Mouse (Mus musculus) stomach, embryonic 15.5 days (tissue): ENCODE data around the gene Ppp1cc. TPM values are rescaled to one million over a fixed set of nuclear protein-coding genes. Genes with fewer than 3 reads are reported as not detected.
"Not testable (repeated sequence)": the region's sequence is repeated elsewhere in the genome, so short reads cannot be mapped to it uniquely, and the experiment has no call there.

Experiments used
- ATAC-seq: fragments of 200-750 bp; cut with Nextera tagmentation; 2 replicates; pipeline ENCODE4 v1.8.0; 2017; ENCODE audit warnings: low read depth, moderate number of reproducible peaks, moderate TSS enrichment; ENCODE audit not compliant: insufficient read depth, low FRiP score
- H3K27ac ChIP-seq: fragments of 300-500 bp; sonication (generic); 2 replicates; pipeline ENCODE4 v1.5.1; 2015; ENCODE audit warnings: mild to moderate bottlenecking, inconsistent platforms
- H3K27me3 ChIP-seq: fragments of 300-500 bp; sonication (generic); replicated peaks from 2 replicates; pipeline ENCODE4 v1.6.1; 2015; ENCODE audit warnings: inconsistent platforms
- H3K36me3 ChIP-seq: fragments of 300-500 bp; sonication (generic); 2 replicates; pipeline ENCODE4 v1.6.1; 2015; ENCODE audit warnings: inconsistent platforms
- H3K4me1 ChIP-seq: fragments of 300-500 bp; sonication (generic); 2 replicates; pipeline ENCODE4 v1.6.1; 2015; ENCODE audit warnings: inconsistent platforms
- H3K4me2 ChIP-seq: fragments of 300-500 bp; sonication (generic); 2 replicates; pipeline ENCODE4 v1.6.1; 2015; ENCODE audit warnings: mild to moderate bottlenecking, inconsistent platforms
- H3K4me3 ChIP-seq: fragments of 300-500 bp; sonication (generic); replicated peaks from 2 replicates; pipeline ENCODE4 v1.5.1; 2015; ENCODE audit warnings: inconsistent platforms
- H3K9ac ChIP-seq: fragments of 300-500 bp; sonication (generic); 2 replicates; pipeline ENCODE4 v1.6.1; 2015; ENCODE audit warnings: inconsistent platforms
- H3K9me3 ChIP-seq: fragments of 300-500 bp; sonication (generic); 2 replicates; pipeline ENCODE4 v1.6.1; 2016; ENCODE audit warnings: inconsistent platforms
- WGBS: fragments of 180-500 bp; shearing (Covaris S2); methylation state at CpG from one replicate; pipeline ENCODE4 v1.1.7; 2015; 5-methylcytosine and 5-hydroxymethylcytosine counted together
- polyA plus RNA-seq: library from polyadenylated mRNA; unstranded; fragments of >200 nt; fragmentation: Nextera tagmentation; extraction: Ambion mirVana; gene quantifications from 2 replicates; pipeline ENCODE4 v1.2.1, GENCODE M21; 2015

Gene Ppp1cc
- polyA plus RNA-seq, 1 experiment from 2014 or later = 224 TPM

DNA sequence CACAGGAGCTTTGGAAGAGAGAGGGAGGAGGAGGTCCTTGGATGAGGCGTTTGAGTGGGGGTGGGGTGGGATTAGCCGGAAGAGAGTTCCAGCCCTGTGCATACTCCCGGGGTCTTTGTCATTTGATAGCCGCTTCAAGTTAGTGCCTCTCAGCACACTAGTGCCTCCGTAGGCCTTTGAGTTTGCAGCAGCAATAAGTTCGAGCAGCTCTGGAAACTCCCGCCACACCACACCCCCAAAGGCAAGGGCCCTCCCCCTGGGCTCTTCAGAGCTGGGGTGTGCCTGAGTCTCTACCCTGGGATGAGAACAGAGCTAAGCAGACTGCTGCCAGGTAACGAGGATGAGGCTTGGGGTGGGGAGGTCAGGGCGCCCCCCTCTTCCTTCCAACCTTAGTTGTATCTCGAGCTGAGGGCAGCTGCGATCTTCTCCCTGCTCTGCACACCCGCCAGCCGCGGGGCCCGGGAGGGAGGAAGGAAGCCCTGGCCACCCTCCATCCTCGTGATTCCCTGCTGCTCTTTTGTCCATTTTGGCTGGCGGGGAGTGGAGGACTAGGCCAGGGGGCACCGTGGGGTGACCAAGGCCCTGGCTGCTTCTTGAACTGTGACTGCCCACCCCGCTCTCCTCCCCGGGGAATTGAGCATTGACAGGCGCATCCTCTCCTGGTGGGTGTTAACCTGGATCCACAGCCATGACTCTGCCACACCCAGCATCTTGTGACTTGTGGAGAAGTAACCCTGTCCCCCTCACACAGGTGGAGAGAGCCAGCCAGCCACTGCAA lies 51.7 kb downstream of the Ppp1cc start:
- Histone ChIP-seq H3K4me3 (peak overlapping the region; percentile 37), H3K27ac (0 out of 2 replicates have a peak overlapping the region, but pooled peaks have one; percentile 38)
- 9% methylated on average over 19 of the region's 21 CpGs for WGBS

DNA sequence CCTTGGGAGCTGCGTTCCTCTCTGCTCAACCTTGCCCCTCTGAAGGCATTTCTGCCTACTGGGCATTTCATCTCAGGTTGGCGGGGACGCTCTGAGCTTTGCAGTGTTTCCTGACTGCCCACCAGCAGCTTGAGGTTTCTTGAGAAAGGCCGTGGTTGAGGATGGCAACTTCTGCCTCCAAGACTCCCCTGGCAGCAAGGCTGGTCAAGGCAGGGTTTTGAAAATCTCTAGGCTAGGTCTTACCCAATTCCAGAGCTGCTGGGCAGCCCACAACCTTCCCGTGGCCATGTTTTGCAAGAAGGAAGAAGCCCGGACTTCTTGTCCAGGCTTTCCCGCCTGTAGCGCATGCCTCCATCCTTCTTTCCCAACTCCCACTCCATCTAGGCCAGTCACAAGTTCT lies 52.8 kb downstream of the Ppp1cc start:
- Histone ChIP-seq H3K4me3 (no peak overlapping the region), H3K27me3 (no peaks in the 10 kb centered on the region)

More for the DNA sequence above, 51.7 kb downstream of the Ppp1cc start:
- no peaks in the 10 kb centered on the region for H3K9me3 ChIP-seq
- no peak overlapping the region for H3K9ac ChIP-seq
- ATAC-seq = peak; percentile 73
- no peaks in the 10 kb centered on the region for H3K36me3 ChIP-seq
- H3K4me2 ChIP-seq = peak overlapping the region; percentile 62
- H3K4me1 ChIP-seq = no peaks in the 10 kb centered on the region
- H3K27me3 ChIP-seq = no peaks in the 10 kb centered on the region

GRCm38 (mm10) chr5:122212125-122212524 lies 54.0 kb downstream of the Ppp1cc start:
- Histone ChIP-seq H3K27ac (no peak overlapping the region), H3K27me3 (no peaks in the 10 kb centered on the region), H3K9ac (no peak overlapping the region), H3K4me2 (no peak overlapping the region), H3K9me3 (no peaks in the 10 kb centered on the region), H3K4me3 (no peak overlapping the region), H3K4me1 (no peaks in the 10 kb centered on the region), H3K36me3 (no peaks in the 10 kb centered on the region)
- WGBS = 85% methylated on average over 8 of the region's 8 CpGs
- no peak for ATAC-seq

More for the DNA sequence above, 52.8 kb downstream of the Ppp1cc start:
- Histone ChIP-seq H3K9ac (no peak overlapping the region), H3K4me2 (no peak overlapping the region), H3K9me3 (no peaks in the 10 kb centered on the region), H3K27ac (no peak overlapping the region), H3K36me3 (no peaks in the 10 kb centered on the region), H3K4me1 (no peaks in the 10 kb centered on the region)
- 83% methylated on average over 8 of the region's 8 CpGs for WGBS
- no peak for ATAC-seq

- ATAC-seq, H3K4me1 ChIP-seq, H3K9me3 ChIP-seq, H3K4me3 ChIP-seq, H3K36me3 ChIP-seq, H3K9ac ChIP-seq, H3K27me3 ChIP-seq, H3K27ac ChIP-seq, H3K4me2 ChIP-seq: not testable (repeated sequence)
- WGBS = 89% methylated on average over 1 of the region's 1 CpGs
These were observed 54.7 kb downstream of the Ppp1cc start for GRCm38 (mm10) chr5:122212820-122213219.

GRCm38 (mm10) chr5:122213861-122214260 lies 55.8 kb downstream of the Ppp1cc start:
- Histone ChIP-seq H3K27ac (no peak overlapping the region), H3K4me3 (no peak overlapping the region), H3K27me3 (no peaks in the 10 kb centered on the region), H3K4me2 (no peak overlapping the region), H3K4me1 (no peaks in the 10 kb centered on the region), H3K9ac (no peak overlapping the region), H3K36me3 (no peaks in the 10 kb centered on the region), H3K9me3 (no peaks in the 10 kb centered on the region)
- no peak for ATAC-seq
- WGBS = 92% methylated on average over 6 of the region's 6 CpGs

DNA sequence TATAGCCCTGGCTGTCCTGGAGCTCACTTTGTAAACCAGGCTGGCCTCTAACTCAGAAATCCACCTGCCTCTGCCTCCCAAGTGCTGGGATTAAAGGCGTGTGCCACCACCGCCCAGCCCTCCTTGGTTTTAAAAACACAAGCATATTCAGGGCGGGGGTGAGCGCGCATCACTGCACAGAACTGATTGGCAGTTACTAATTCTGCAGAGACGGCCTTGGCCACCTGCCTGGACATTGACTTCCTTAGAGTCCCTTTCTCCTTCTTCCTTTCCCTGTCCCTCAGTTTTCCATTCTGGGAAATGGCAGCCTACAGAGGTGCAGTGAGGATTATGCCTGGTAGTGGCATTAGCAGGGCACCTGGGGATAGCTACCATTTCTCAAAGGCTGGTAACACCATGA lies 59.6 kb downstream of the Ppp1cc start:
- Histone ChIP-seq H3K4me1 (0 out of 2 replicates have a peak, but pooled peaks cover 5% of the 10 kb centered on the region), H3K27ac (no peak overlapping the region), H3K4me3 (no peak overlapping the region), H3K36me3 (no peaks in the 10 kb centered on the region), H3K9ac (no peak overlapping the region), H3K4me2 (no peak overlapping the region), H3K27me3 (no peaks in the 10 kb centered on the region), H3K9me3 (no peaks in the 10 kb centered on the region)
- no peak for ATAC-seq
- WGBS = 86% methylated on average over 6 of the region's 6 CpGs

- no peak for ATAC-seq
- Histone ChIP-seq H3K36me3 (no peaks in the 10 kb centered on the region), H3K4me3 (no peak overlapping the region), H3K4me1 (0 out of 2 replicates have a peak, but pooled peaks cover 5% of the 10 kb centered on the region), H3K9ac (no peak overlapping the region), H3K27me3 (no peaks in the 10 kb centered on the region), H3K4me2 (no peak overlapping the region), H3K27ac (no peak overlapping the region), H3K9me3 (no peaks in the 10 kb centered on the region)
- 76% methylated on average over 12 of the region's 12 CpGs for WGBS
These were observed 60.2 kb downstream of the Ppp1cc start for GRCm38 (mm10) chr5:122218109-122218905.

GRCm38 (mm10) chr5:122218928-122219327 lies 60.9 kb downstream of the Ppp1cc start:
- H3K4me3 ChIP-seq = no peak overlapping the region
- no peak for ATAC-seq
- H3K9me3 ChIP-seq = no peaks in the 10 kb centered on the region
- no peak overlapping the region for H3K9ac ChIP-seq
- no peak overlapping the region for H3K27ac ChIP-seq
- no peaks in the 10 kb centered on the region for H3K27me3 ChIP-seq
- no peak overlapping the region for H3K4me2 ChIP-seq
- no peaks in the 10 kb centered on the region for H3K36me3 ChIP-seq
- 0 out of 2 replicates have a peak, but pooled peaks cover 5% of the 10 kb centered on the region for H3K4me1 ChIP-seq
- 84% methylated on average over 7 of the region's 7 CpGs for WGBS

GRCm38 (mm10) chr5:122219655-122220629 lies 61.9 kb downstream of the Ppp1cc start:
- no peak overlapping the region for H3K27ac ChIP-seq
- no peaks in the 10 kb centered on the region for H3K36me3 ChIP-seq
- no peak overlapping the region for H3K4me2 ChIP-seq
- H3K9ac ChIP-seq = no peak overlapping the region
- H3K27me3 ChIP-seq = no peaks in the 10 kb centered on the region
- H3K4me1 ChIP-seq = 0 out of 2 replicates have a peak, but pooled peaks cover 5% of the 10 kb centered on the region
- no peak overlapping the region for H3K4me3 ChIP-seq
- WGBS = 53% methylated on average over 18 of the region's 18 CpGs
- no peak for ATAC-seq
- no peaks in the 10 kb centered on the region for H3K9me3 ChIP-seq

GRCm38 (mm10) chr5:122221085-122221484 lies 63.0 kb downstream of the Ppp1cc start:
- Histone ChIP-seq H3K36me3 (no peaks in the 10 kb centered on the region), H3K9me3 (no peaks in the 10 kb centered on the region), H3K27me3 (no peaks in the 10 kb centered on the region), H3K9ac (no peak overlapping the region), H3K4me1 (0 out of 2 replicates have a peak, but pooled peaks cover 5% of the 10 kb centered on the region), H3K4me3 (no peak overlapping the region), H3K27ac (no peak overlapping the region), H3K4me2 (no peak overlapping the region)
- 92% methylated on average over 4 of the region's 4 CpGs for WGBS
- no peak for ATAC-seq

GRCm38 (mm10) chr5:122224291-122224690 lies 66.2 kb downstream of the Ppp1cc start:
- Histone ChIP-seq H3K4me2 (no peak overlapping the region), H3K36me3 (no peaks in the 10 kb centered on the region), H3K27me3 (no peaks in the 10 kb centered on the region), H3K9ac (no peak overlapping the region), H3K4me1 (0 out of 2 replicates have a peak, but pooled peaks cover 5% of the 10 kb centered on the region), H3K9me3 (no peaks in the 10 kb centered on the region), H3K4me3 (no peak overlapping the region), H3K27ac (no peak overlapping the region)
- WGBS = 94% methylated on average over 2 of the region's 2 CpGs
- no peak for ATAC-seq
